Mouse (Mus musculus): ENCODE results near the gene Abcg4. TPM values are rescaled to one million over a fixed set of nuclear protein-coding genes. Genes with fewer than 3 reads are reported as not detected.

Abcg4 gene
- under 1 TPM in 1 of 2 experiments, not detected in 1; 0.47 TPM for total RNA-seq (2023)

GRCm38 (mm10) chr9:44288076-44288958 lies at the start of gene Abcg4:
TSS of gene Abcg4 (minus strand) at chr9:44288615.

GRCm38 (mm10) chr9:44334396-44335330 lies 46.2 kb upstream of the Abcg4 start, which contains the start of gene H2afx:
TSS of gene H2afx (plus strand) at chr9:44334694.

GRCm38 (mm10) chr9:44325768-44326370 lies 37.5 kb upstream of the Abcg4 start, which contains the start of gene Dpagt1:
TSS of gene Dpagt1 (plus strand) at chr9:44326019.

GRCm38 (mm10) chr9:44319887-44320798 lies 31.7 kb upstream of the Abcg4 start, which contains the start of gene C2cd2l:
TSS of gene C2cd2l (minus strand) at chr9:44320285.

GRCm38 (mm10) chr9:44305466-44306079 lies 17.2 kb upstream of the Abcg4 start, which contains the start of gene Hinfp:
TSS of gene Hinfp (minus strand) at chr9:44305671.

GRCm38 (mm10) chr9:44268432-44268831 lies 20.0 kb downstream of the Abcg4 start, which contains the start of gene Nlrx1:
TSS of gene Nlrx1 (minus strand) at chr9:44268599.

GRCm38 (mm10) chr9:44251314-44251713 lies 37.1 kb downstream of the Abcg4 start, which contains the start of gene Pdzd3:
TSS of gene Pdzd3 (minus strand) at chr9:44251471.

GRCm38 (mm10) chr9:44240399-44240798 lies 48.0 kb downstream of the Abcg4 start, which contains the start of gene Ccdc153:
TSS of gene Ccdc153 (plus strand) at chr9:44240676.

GRCm38 (mm10) chr9:44233802-44234478 lies 54.5 kb downstream of the Abcg4 start, which contains the start of gene Cbl:
TSS of gene Cbl (minus strand) at chr9:44234049.

Other genes with a start within 250 kb of the Abcg4 start
- gene Thy1, start 245.2 kb downstream of the Abcg4 start, total RNA-seq (2023), result 100 to 1,000 TPM; 830 to 871 TPM
- 10 to 100 TPM; 17.1 to 18.9 TPM for gene Usp2, start 221.6 kb downstream of the Abcg4 start, total RNA-seq (2023)
- gene Mfrp, start 186.9 kb downstream of the Abcg4 start, total RNA-seq (2023), result under 1 TPM; 0.29 to 0.30 TPM
- gene C1qtnf5, start 181.4 kb downstream of the Abcg4 start, total RNA-seq (2023), result under 1 TPM in 1 of 2 experiments, not detected in 1; 0.83 TPM
- gene Gm49380, start 175.1 kb downstream of the Abcg4 start, total RNA-seq (2023), result under 1 TPM in 1 of 2 experiments, not detected in 1; 0.17 TPM
- 10 to 100 TPM; 21.5 to 25.5 TPM for gene Rnf26, start 175.1 kb downstream of the Abcg4 start, total RNA-seq (2023)
- gene Mcam, start 154.1 kb downstream of the Abcg4 start, total RNA-seq (2023), result under 1 TPM; 0.33 to 0.79 TPM
- gene Cbl, start 54.6 kb downstream of the Abcg4 start, total RNA-seq (2023), result 100 to 1,000 TPM; 169 to 185 TPM
- not detected for gene Ccdc153, start 47.9 kb downstream of the Abcg4 start, total RNA-seq (2023)
- under 1 TPM in 1 of 2 experiments, not detected in 1; 0.50 TPM for gene Pdzd3, start 37.1 kb downstream of the Abcg4 start, total RNA-seq (2023)
- gene Nlrx1, start 20.0 kb downstream of the Abcg4 start, total RNA-seq (2023), result 1 to 10 TPM; 3.6 to 5.0 TPM
- 10 to 100 TPM; 55.1 to 69.3 TPM for gene Hinfp, start 17.1 kb upstream of the Abcg4 start, total RNA-seq (2023)
- 10 to 100 TPM; 17.0 to 29.0 TPM for gene C2cd2l, start 31.7 kb upstream of the Abcg4 start, total RNA-seq (2023)
- 10 to 100 TPM in 1 of 2 experiments, 1 to 10 TPM in 1; 8.9 to 11.5 TPM for gene Dpagt1, start 37.4 kb upstream of the Abcg4 start, total RNA-seq (2023)
- gene H2afx, start 46.1 kb upstream of the Abcg4 start, total RNA-seq (2023), result 10 to 100 TPM; 37.5 to 58.5 TPM
- 10 to 100 TPM; 18.0 to 24.2 TPM for gene Hmbs, start 55.6 kb upstream of the Abcg4 start, total RNA-seq (2023)
- 10 to 100 TPM; 51.2 to 57.1 TPM for gene Vps11, start 73.1 kb upstream of the Abcg4 start, total RNA-seq (2023)
- 10 to 100 TPM; 71.4 to 78.9 TPM for gene Hyou1, start 90.9 kb upstream of the Abcg4 start, total RNA-seq (2023)
- gene Slc37a4, start 108.2 kb upstream of the Abcg4 start, total RNA-seq (2023), result 10 to 100 TPM; 16.4 to 18.4 TPM
- 1,000 to 10,000 TPM; 2,876 to 2,979 TPM for gene Rps25, start 118.5 kb upstream of the Abcg4 start, total RNA-seq (2023)
- 10 to 100 TPM; 50.5 to 56.7 TPM for gene Trappc4, start 119.0 kb upstream of the Abcg4 start, total RNA-seq (2023)
- 10 to 100 TPM; 33.1 to 41.6 TPM for gene Ccdc84, start 130.0 kb upstream of the Abcg4 start, total RNA-seq (2023)
- gene Foxr1, start 152.5 kb upstream of the Abcg4 start, total RNA-seq (2023), result not detected
- not detected for gene Upk2, start 166.4 kb upstream of the Abcg4 start, total RNA-seq (2023)
- gene Bcl9l, start 194.2 kb upstream of the Abcg4 start, total RNA-seq (2023), result 100 to 1,000 TPM; 207 to 232 TPM

Data from T-cell, adult 66 days (primary cell).